Mouse (Mus musculus): ENCODE results near the gene Fnbp1l. TPM values are rescaled to one million over a fixed set of nuclear protein-coding genes. Genes with fewer than 3 reads are reported as not detected.

Gene Fnbp1l
- polyA plus RNA-seq, 1 experiment from 2014 or later: 37.3 TPM

- no peak for ATAC-seq (ENCODE audit: insufficient number of reproducible peaks, low FRiP score, low TSS enrichment, low read depth)
- H3K27ac ChIP-seq (replicated peaks): no peak overlapping the region
- H3K9ac ChIP-seq: no peak overlapping the region
- WGBS: 26% methylated on average over 7 of the region's 7 CpGs
- H3K27me3 ChIP-seq: no peaks in the 10 kb centered on the region
- peaks cover 14% of the 10 kb centered on the region; the same call in 1 of the 2 replicates for H3K36me3 ChIP-seq
- no peak overlapping the region for H3K4me3 ChIP-seq (replicated peaks)
- H3K4me2 ChIP-seq (replicated peaks): no peak overlapping the region
- H3K4me1 ChIP-seq: 0 out of 2 replicates have a peak, but pooled peaks cover 3% of the 10 kb centered on the region
- H3K9me3 ChIP-seq (replicated peaks): no peaks in the 10 kb centered on the region
Observed at GRCm38 (mm10) chr3:122565285-122565684, 54.2 kb downstream of the Fnbp1l start.

GRCm38 (mm10) chr3:122557766-122558165, 61.7 kb downstream of the Fnbp1l start:
- ATAC-seq (ENCODE audit: insufficient number of reproducible peaks, low FRiP score, low TSS enrichment, low read depth): no peak
- Histone ChIP-seq H3K4me1 (no peaks in the 10 kb centered on the region), H3K36me3 (peaks cover 10% of the 10 kb centered on the region; the same call in 1 of the 2 replicates), H3K4me3 (replicated peaks) (no peak overlapping the region), H3K9ac (no peak overlapping the region), H3K9me3 (replicated peaks) (no peaks in the 10 kb centered on the region), H3K27ac (replicated peaks) (no peak overlapping the region), H3K27me3 (no peaks in the 10 kb centered on the region), H3K4me2 (replicated peaks) (no peak overlapping the region)
- 61% methylated on average over 2 of the region's 2 CpGs for WGBS

- Histone ChIP-seq H3K4me3 (replicated peaks) (no peak overlapping the region), H3K9ac (no peak overlapping the region), H3K4me2 (replicated peaks) (no peak overlapping the region), H3K9me3 (replicated peaks) (no peaks in the 10 kb centered on the region), H3K36me3 (peaks cover 3% of the 10 kb centered on the region; the same call in 1 of the 2 replicates), H3K27ac (replicated peaks) (no peak overlapping the region), H3K4me1 (no peaks in the 10 kb centered on the region), H3K27me3 (no peaks in the 10 kb centered on the region)
- ATAC-seq (ENCODE audit: insufficient number of reproducible peaks, low FRiP score, low TSS enrichment, low read depth): no peak
- 85% methylated on average over 3 of the region's 3 CpGs for WGBS
Observed at GRCm38 (mm10) chr3:122551174-122551573, 68.3 kb downstream of the Fnbp1l start.

DNA sequence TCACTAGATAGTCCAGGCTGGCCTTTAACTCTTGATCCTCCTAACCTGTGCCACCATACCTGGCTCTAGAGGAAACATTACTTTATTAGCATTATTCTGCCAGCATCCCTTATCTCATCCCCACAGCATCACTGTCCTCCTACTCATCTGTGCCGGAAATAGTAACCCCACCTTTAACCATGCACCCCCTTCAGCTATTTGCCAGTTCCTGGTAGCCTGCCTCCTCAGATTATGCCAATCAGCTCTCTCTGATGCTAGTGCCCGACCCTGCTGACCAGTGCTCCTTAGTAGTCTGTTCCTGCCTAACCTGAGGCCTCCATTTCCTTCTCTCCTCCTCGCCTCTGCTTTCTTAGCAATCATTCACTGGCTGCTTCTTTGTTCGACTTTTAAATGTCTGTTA, 72.0 kb downstream of the Fnbp1l start:
- no peak overlapping the region for H3K9ac ChIP-seq
- H3K4me1 ChIP-seq: no peaks in the 10 kb centered on the region
- H3K27me3 ChIP-seq: no peaks in the 10 kb centered on the region
- H3K27ac ChIP-seq (replicated peaks): no peak overlapping the region
- no peak for ATAC-seq (ENCODE audit: insufficient number of reproducible peaks, low FRiP score, low TSS enrichment, low read depth)
- H3K4me2 ChIP-seq (replicated peaks): no peak overlapping the region
- 81% methylated on average over 4 of the region's 4 CpGs for WGBS
- H3K4me3 ChIP-seq (replicated peaks): no peak overlapping the region
- H3K36me3 ChIP-seq: peaks cover 17% of the 10 kb centered on the region
- H3K9me3 ChIP-seq (replicated peaks): no peaks in the 10 kb centered on the region

DNA sequence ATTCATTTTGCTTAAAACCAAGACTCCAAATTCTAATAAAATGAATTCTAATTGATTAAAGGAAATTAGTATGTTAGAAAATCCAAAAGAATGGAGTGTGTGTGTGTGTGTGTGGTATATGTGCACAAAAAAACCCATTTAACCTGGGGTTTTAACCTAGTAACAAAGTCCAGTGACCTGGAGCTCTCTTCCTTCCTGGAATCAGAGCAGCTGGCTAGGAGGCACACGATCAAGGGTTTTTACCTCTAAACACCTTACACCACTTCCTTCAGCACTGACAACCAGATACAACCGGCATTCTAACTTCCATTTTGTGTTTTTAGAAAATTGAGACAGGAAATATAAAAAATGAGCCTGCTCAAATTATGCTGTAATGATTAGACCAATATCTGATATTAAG, 74.2 kb downstream of the Fnbp1l start:
- WGBS: 80% methylated on average over 2 of the region's 2 CpGs
- no peaks in the 10 kb centered on the region for H3K27me3 ChIP-seq
- no peak overlapping the region for H3K4me3 ChIP-seq (replicated peaks)
- H3K4me1 ChIP-seq: no peaks in the 10 kb centered on the region
- ATAC-seq (ENCODE audit: insufficient number of reproducible peaks, low FRiP score, low TSS enrichment, low read depth): no peak
- peaks cover 35% of the 10 kb centered on the region for H3K36me3 ChIP-seq
- H3K4me2 ChIP-seq (replicated peaks): no peak overlapping the region
- H3K27ac ChIP-seq (replicated peaks): no peak overlapping the region
- no peak overlapping the region for H3K9ac ChIP-seq
- no peaks in the 10 kb centered on the region for H3K9me3 ChIP-seq (replicated peaks)

DNA sequence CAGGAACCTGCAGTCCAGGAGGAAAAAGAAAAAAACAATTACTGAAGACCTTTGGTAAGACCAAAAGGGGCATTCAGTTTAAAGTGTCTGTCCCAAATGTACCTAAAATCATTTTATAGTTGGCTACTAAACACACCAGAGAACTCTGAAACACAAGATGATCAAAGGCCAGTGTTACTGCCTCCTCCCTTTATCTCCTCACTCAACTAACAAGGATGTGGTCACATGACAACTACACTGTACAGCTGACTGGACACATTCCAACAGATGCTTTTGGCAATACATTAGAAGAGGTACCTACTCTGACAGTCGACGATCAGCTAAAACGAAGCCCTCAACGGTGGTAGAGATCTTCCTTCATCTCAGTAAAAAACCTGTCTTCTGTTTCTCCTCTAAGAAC, 78.6 kb downstream of the Fnbp1l start:
- no peak overlapping the region for H3K27ac ChIP-seq (replicated peaks)
- H3K9me3 ChIP-seq (replicated peaks): no peaks in the 10 kb centered on the region
- no peaks in the 10 kb centered on the region for H3K4me1 ChIP-seq
- ATAC-seq (ENCODE audit: insufficient number of reproducible peaks, low FRiP score, low TSS enrichment, low read depth): no peak
- H3K4me3 ChIP-seq (replicated peaks): no peak overlapping the region
- WGBS: 79% methylated on average over 4 of the region's 4 CpGs
- H3K9ac ChIP-seq: no peak overlapping the region
- H3K27me3 ChIP-seq: no peaks in the 10 kb centered on the region
- H3K4me2 ChIP-seq (replicated peaks): no peak overlapping the region
- H3K36me3 ChIP-seq: peaks cover 53% of the 10 kb centered on the region

GRCm38 (mm10) chr3:122539961-122540690, 79.4 kb downstream of the Fnbp1l start:
- Histone ChIP-seq H3K36me3 (peaks cover 53% of the 10 kb centered on the region), H3K27ac (replicated peaks) (no peak overlapping the region), H3K4me2 (replicated peaks) (no peak overlapping the region), H3K4me3 (replicated peaks) (no peak overlapping the region), H3K27me3 (no peaks in the 10 kb centered on the region), H3K9me3 (replicated peaks) (no peaks in the 10 kb centered on the region), H3K4me1 (no peaks in the 10 kb centered on the region), H3K9ac (no peak overlapping the region)
- ATAC-seq (ENCODE audit: insufficient number of reproducible peaks, low FRiP score, low TSS enrichment, low read depth): no peak
- WGBS: 84% methylated on average over 17 of the region's 17 CpGs

- Histone ChIP-seq H3K36me3 (peaks cover 42% of the 10 kb centered on the region), H3K9me3 (replicated peaks) (no peaks in the 10 kb centered on the region), H3K9ac (no peak overlapping the region), H3K27me3 (no peaks in the 10 kb centered on the region), H3K27ac (replicated peaks) (no peak overlapping the region), H3K4me1 (no peaks in the 10 kb centered on the region), H3K4me3 (replicated peaks) (no peak overlapping the region), H3K4me2 (replicated peaks) (no peak overlapping the region)
- WGBS: 86% methylated on average over 2 of the region's 2 CpGs
- no peak for ATAC-seq (ENCODE audit: insufficient number of reproducible peaks, low FRiP score, low TSS enrichment, low read depth)
Observed at GRCm38 (mm10) chr3:122538851-122539250, 80.7 kb downstream of the Fnbp1l start.

DNA sequence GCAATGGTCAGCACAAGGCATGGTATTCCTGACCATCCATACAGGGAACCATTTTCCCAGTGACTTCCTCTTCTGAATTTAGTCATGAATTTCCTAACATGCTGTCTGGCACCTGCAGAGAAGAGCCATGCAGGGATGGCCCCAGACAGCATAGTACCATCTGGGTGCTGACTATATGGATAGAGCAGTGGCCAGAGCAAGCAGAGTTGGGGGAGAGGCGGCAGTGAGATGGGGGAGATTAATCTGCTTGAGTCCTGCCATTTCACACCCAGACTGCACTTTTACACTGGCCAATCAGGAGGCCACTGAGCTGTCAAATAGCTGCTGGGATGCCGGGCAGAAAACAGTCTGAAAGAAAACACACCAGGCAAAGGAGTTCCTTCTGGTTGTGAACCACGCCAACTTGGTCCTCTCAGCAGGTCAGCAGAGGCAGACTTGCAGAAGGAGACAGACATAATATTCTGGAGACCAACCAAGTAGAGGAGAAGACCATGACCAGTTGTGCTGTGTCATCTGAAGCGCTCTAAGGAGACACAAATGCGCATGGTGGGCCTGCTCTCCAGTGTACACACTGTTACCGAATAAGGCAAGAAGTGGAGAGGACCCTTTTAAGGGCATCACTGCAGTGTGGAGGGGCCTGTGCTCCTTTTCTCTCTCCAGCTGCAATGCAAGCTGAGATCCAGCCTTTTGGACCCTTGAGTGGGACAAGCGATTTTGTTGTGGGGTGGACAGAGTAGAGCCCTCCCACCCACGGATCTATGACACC, 83.4 kb downstream of the Fnbp1l start:
- peaks cover 35% of the 10 kb centered on the region for H3K36me3 ChIP-seq
- H3K4me2 ChIP-seq (replicated peaks): no peak overlapping the region
- no peak for ATAC-seq (ENCODE audit: insufficient number of reproducible peaks, low FRiP score, low TSS enrichment, low read depth)

GRCm38 (mm10) chr3:122528477-122528876, 91.0 kb downstream of the Fnbp1l start:
- H3K36me3 ChIP-seq: peaks cover 7% of the 10 kb centered on the region; the same call in 1 of the 2 replicates
- WGBS: 80% methylated on average over 3 of the region's 3 CpGs
- no peak overlapping the region for H3K4me3 ChIP-seq (replicated peaks)
- no peak overlapping the region for H3K4me2 ChIP-seq (replicated peaks)
- no peak overlapping the region for H3K27ac ChIP-seq (replicated peaks)
- H3K9me3 ChIP-seq (replicated peaks): no peaks in the 10 kb centered on the region
- ATAC-seq (ENCODE audit: insufficient number of reproducible peaks, low FRiP score, low TSS enrichment, low read depth): no peak
- H3K9ac ChIP-seq: no peak overlapping the region
- H3K4me1 ChIP-seq: no peaks in the 10 kb centered on the region
- no peaks in the 10 kb centered on the region for H3K27me3 ChIP-seq

More for the DNA sequence above, 83.4 kb downstream of the Fnbp1l start:
- H3K9ac ChIP-seq: no peak overlapping the region
- 90% methylated on average over 8 of the region's 8 CpGs for WGBS
- no peak overlapping the region for H3K27ac ChIP-seq (replicated peaks)
- H3K4me1 ChIP-seq: no peaks in the 10 kb centered on the region
- H3K9me3 ChIP-seq (replicated peaks): no peaks in the 10 kb centered on the region
- H3K27me3 ChIP-seq: no peaks in the 10 kb centered on the region
- no peak overlapping the region for H3K4me3 ChIP-seq (replicated peaks)

- H3K27me3 ChIP-seq: no peaks in the 10 kb centered on the region
- ATAC-seq (ENCODE audit: insufficient number of reproducible peaks, low FRiP score, low TSS enrichment, low read depth): no peak
- H3K4me1 ChIP-seq: peaks cover 34% of the 10 kb centered on the region
- no peak overlapping the region for H3K9ac ChIP-seq
- WGBS: 50% methylated on average over 1 of the region's 1 CpGs
- H3K4me2 ChIP-seq (replicated peaks): no peak overlapping the region
- no peak overlapping the region for H3K27ac ChIP-seq (replicated peaks)
- no peaks in the 10 kb centered on the region for H3K9me3 ChIP-seq (replicated peaks)
- H3K36me3 ChIP-seq: no peaks in the 10 kb centered on the region; the same call in 1 of the 2 replicates
- H3K4me3 ChIP-seq (replicated peaks): no peak overlapping the region
Observed at GRCm38 (mm10) chr3:122521294-122521693, 98.2 kb downstream of the Fnbp1l start.

Measured in embryonic facial prominence, embryonic 15.5 days (tissue).